Mouse (Mus musculus) heart, postnatal 14 days (tissue): ENCODE measurements at regions not wholly inside any gene's neighbourhood (a gene's known extent, or its start where the extent isn't known, plus 50 kb on each side); places are given as distances from the start of the nearest gene placed in this dataset.

Experiments
- DNase-seq, 2 experiments: peaks; one replicate each; pipeline ENCODE4 v3.0.0; 2021 to 2022
- intact Hi-C: fragments of 180-260 bp; cut with DNase I; formaldehyde crosslinking; loops from one replicate; pipeline ENCODE4 v1.15.1; 2025

DNA sequence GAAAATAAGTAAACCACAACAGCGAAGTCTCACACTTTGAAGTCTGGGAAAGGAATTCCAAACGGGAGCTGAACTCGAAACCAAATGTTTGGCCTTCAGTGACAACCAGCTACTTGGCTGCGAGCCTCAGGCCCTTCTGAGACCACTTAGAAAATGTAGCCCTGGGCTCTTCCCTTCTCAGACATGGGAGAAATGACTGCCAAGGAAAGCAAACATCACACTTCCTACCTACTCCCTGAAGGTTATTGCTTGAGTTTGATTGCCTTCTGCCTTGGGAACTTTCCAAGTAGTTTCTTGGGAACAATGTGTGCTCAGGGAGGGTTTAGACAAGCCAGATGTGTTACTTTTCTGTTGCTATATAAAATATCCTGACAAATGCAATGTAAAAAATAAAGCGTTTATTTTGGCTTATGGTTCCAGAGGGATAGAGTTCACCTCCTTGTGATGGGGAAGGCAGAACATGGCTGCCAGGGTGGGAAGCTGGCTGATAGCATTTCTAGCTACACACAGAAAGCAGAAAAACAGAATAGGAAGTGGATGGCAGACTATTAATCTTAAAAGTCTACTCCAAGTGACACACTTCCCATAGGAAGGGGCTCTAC lies 194.8 kb upstream of the Rack1 start:
- intact Hi-C loops = no loop called here
- DNase-seq = peak; percentile 59 to 70

DNA sequence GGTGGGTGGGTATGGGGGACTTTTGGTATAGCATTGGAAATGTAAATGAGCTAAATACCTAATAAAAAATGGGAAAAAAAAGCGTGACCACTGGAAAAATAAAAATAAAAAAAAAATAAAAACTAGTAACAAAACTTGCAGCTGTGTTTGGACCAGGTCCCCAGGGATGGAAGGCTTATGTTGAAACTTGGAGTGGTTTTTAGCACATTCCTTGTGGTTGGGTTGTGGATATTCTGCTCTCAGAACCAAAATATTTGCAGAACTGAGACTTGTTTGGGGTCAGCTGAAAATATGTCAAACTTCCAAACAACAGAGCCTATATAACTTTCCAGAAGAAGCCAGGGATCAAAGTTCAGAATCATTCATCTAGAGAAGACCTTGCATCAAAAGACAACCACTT lies 199.0 kb upstream of the Rack1 start:
- DNase-seq = peak; percentile 26 to 37
- intact Hi-C loops = no loop called here

GRCm38 (mm10) chr11:48599573-48600127 lies 200.5 kb upstream of the Rack1 start:
- intact Hi-C loops = no loop called here
- DNase-seq = peak in 1 of 2 experiments; percentile 3

- intact Hi-C loops = no loop called here
- DNase-seq = no peak
Measured at GRCm38 (mm10) chr11:48599033-48599432, 201.1 kb upstream of the Rack1 start.

GRCm38 (mm10) chr11:48594429-48594828 lies 205.7 kb upstream of the Rack1 start:
- intact Hi-C loops = no loop called here
- no peak for DNase-seq

- DNase-seq = peak; percentile 70 to 75
- intact Hi-C loops = loop anchor here (2.0 kb wide), 1 partner anchor 410 kb away; no protein-coding TSS in a partner anchor
Measured at GRCm38 (mm10) chr11:48588833-48589649, 211.1 kb upstream of the Rack1 start.

DNA sequence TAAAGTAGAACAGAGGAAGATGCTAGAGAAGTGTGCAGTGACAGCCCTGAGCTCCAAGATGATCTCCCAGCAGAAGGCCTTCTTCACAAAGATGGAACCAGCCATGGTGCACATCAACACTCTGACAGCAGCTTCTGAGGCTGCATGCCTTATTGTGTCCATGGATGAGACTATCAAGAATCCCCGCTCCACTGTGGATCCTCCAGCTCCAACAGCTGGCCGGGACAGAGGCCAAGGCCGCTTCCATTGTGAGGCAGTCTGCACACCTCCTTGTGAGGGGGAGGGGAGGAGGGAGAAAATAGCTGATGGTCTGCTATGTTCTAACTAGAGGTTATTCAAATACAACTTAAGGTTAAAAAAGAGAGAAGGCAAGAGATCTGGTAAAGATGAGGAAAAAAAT lies 231.4 kb upstream of the Rack1 start:
- intact Hi-C loops = no loop called here

DNA sequence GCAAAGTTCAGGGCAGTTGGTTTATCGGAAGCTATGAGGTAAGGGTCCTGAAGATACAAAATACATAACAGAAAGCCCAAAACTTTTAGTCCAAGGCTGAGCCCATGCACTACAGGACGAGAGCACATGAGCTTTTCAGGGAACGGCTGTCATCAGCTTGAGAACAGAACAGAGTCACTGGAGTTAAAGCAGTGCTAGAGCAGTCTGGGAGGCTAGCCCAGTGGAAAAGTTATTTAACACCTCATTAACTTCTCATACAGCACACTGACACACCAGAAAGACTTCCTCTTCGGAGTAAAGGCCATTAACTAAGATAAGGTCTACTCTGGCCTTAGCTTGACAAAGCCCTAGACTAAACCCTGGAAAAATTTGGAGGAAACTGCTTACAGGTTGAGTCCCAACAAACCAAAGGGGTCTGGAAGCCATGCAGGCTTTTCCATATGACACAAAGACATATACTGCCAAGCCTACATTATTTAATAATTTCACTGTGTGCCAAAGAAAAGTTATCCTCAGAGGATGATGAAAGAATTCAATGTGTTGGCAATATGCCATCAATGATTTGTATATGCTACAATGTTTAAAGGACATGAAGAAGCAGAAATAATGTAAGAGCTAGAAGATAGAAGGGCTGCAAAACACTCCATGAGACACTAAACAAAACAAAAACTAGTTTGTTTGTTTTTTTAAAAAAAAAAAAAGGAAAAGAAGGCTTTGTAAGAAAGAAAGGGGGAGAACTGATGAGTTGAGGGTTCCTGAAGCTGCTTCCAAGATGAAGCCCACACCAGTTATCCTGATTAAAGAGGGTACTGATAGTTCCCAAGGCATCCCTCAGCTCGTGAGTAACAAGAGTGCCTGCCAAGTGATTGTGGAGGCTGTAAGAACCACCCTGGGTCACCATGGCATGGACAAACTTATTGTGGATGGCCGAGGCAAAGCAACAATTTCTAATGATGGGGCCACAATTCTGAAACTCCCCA lies 232.3 kb upstream of the Rack1 start:
- DNase-seq = peak in 1 of 2 experiments; percentile 4
- intact Hi-C loops = no loop called here

More for the DNA sequence above, 231.4 kb upstream of the Rack1 start:
- DNase-seq = peak; percentile 46 to 52

DNA sequence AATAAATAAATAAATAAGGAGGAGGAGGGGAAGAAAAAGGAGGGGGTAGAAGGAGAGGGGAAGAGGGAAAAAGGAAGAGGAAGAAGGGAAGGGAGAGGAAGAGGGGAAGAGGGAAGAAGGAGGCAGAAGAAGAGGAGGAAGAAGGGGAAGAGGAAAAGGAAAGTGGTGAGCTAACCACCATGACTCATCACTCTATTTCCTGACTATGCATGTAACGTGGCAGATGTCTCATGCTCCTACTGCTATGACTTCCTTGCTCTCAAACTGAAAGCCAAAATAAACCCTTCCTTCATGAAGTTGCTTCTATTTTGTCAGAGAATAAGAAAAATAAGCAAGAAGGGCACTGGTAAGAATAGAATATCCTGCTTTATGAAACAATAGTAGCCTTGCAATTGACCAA lies 242.1 kb upstream of the Rack1 start:
- DNase-seq = no peak
- intact Hi-C loops = no loop called here

DNA sequence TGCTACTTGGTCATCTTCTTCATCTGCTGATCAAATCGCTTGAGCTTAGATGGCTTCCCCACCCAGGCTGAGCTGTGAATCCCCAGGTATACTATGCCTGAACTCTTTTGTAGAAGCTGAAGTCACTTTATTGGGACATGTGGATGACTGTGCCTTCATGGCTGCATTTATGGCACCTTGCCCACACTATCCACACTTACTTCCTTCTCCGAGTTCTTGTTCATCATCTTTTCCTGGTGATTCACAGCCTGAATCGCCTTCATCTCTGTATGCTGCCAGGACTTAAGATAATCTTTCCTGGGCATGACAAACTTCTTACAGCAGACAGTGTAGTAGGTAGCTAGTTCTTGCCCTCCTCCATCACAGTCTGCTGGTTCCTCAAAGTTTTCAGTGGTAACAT lies 248.1 kb upstream of the Rack1 start:
- no peak for DNase-seq
- intact Hi-C loops = no loop called here

GRCm38 (mm10) chr11:48551201-48551600 lies 248.9 kb upstream of the Rack1 start:
- DNase-seq = no peak
- intact Hi-C loops = no loop called here

DNA sequence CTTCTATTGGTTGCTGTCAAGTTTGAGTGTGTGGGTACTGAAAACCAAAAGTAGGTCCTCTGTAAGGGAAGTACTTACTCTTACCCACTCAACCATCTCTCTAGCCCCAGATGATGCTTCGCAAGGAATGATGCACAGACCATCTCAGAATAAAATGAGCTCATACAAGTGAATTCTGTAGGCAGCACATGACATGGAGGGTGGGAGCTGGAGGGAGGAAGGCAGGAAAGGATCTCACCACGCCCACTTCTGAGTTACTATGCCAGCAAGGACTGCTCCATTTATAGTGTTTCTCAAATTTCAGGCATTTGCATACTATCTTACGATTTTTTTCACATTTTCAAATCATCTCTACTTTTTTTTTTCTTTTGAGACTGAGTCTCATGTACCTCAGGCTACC lies 273.8 kb upstream of the Rack1 start:
- no peak for DNase-seq
- intact Hi-C loops = no loop called here

DNA sequence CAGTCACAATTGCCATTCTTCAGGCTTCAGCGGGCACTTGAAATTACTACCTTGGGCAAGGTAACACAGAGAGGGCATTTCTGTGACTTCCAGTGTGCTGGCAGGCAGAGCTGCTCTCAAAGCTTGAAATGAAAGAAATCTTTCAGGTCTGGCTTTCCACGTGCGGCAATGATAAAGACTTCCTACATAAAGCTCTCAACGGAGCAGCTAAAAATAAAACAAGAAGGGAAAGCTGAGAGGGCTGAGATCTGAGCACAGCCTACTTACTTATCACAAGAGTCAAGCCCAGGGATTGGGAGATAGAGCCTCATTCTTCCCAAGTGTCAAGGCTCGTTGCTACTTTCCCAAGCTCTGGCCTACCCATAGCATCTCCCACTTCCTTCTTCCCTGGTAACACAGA lies 274.6 kb upstream of the Rack1 start:
- no peak for DNase-seq
- intact Hi-C loops = no loop called here

DNA sequence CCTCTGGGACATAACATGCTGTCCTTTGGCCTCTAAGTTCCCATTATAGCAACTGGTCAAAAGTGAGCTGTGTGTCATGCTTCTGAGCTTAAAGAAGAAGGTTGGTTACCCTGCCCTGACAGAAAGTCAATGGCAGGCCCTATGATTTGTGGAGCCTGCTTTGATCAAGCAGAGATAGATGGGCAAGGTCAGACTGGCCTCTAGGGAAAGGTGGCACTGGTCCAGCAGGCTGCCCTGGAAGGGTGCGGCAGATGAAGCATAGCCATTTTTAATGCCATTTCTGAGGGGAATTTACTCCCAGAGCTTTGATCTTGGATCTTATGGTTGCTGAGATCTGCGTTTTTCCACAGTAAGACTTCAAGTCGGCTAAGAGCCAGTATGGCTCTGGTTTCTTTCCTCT lies 293.2 kb upstream of the Rack1 start:
- DNase-seq = no peak
- intact Hi-C loops = no loop called here

- intact Hi-C loops = no loop called here
- DNase-seq = peak in 1 of 2 experiments; percentile 32
Measured at GRCm38 (mm10) chr11:48502011-48502806, 297.9 kb upstream of the Rack1 start.

DNA sequence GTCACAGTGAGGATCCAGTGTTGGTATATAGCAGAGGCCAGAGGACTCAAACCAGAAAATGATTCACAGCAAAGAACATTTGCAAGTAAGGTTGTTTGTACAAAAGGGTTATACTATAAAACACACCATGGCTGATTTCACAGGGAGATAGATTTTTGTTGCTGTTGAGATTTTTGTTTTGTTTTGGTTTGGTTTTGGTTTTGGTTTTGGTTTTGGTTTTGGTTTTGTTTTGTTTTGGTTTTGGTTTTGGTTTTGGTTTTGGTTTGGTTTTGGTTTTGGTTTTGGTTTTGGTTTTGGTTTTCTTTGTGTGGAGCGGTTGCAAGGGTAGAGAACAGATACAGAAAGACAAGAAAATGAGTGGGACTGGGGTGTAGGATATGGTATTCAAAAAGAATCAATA lies 301.1 kb upstream of the Rack1 start:
- intact Hi-C loops = no loop called here
- no peak for DNase-seq

- intact Hi-C loops = no loop called here
- no peak for DNase-seq
Measured at GRCm38 (mm10) chr11:48488308-48488707, 311.8 kb upstream of the Rack1 start.

GRCm38 (mm10) chr11:48464036-48464435 lies 336.1 kb upstream of the Rack1 start:
- DNase-seq = peak; percentile 15 to 30

GRCm38 (mm10) chr11:48449883-48450282 lies 350.2 kb upstream of the Rack1 start:
- no peak for DNase-seq
- intact Hi-C loops = no loop called here

More at GRCm38 (mm10) chr11:48464036-48464435, 336.1 kb upstream of the Rack1 start:
- intact Hi-C loops = no loop called here
